Mouse (Mus musculus) embryonic facial prominence, embryonic 14.5 days (tissue): ENCODE data around the gene Pfn1. TPM values are rescaled to one million over a fixed set of nuclear protein-coding genes. Genes with fewer than 3 reads are reported as not detected.

Experiments
- ATAC-seq: fragments of 200-750 bp; cut with Nextera tagmentation; 2 replicates; pipeline ENCODE4 v1.8.0; 2017; ENCODE audit warnings: low read depth, moderate number of reproducible peaks, moderate TSS enrichment
- DNase-seq: peaks from one replicate; pipeline ENCODE4 v3.0.0-alpha.2; 2015; ENCODE audit warnings: low spot score
- H3K27ac ChIP-seq: fragments of 300-500 bp; sonication (generic); replicated peaks from 2 replicates; pipeline ENCODE4 v1.5.1; 2014; ENCODE audit warnings: low read depth, mild to moderate bottlenecking, low read length, moderate library complexity
- H3K27me3 ChIP-seq: fragments of 300-500 bp; sonication (generic); replicated peaks from 2 replicates; pipeline ENCODE4 v1.6.1; 2014; ENCODE audit warnings: low read length; ENCODE audit not compliant: control insufficient read depth, insufficient read depth
- H3K36me3 ChIP-seq: fragments of 300-500 bp; sonication (generic); 2 replicates; pipeline ENCODE4 v1.6.1; 2014; ENCODE audit warnings: low read length, mixed read lengths; ENCODE audit not compliant: control insufficient read depth, insufficient read depth
- H3K4me1 ChIP-seq: fragments of 300-500 bp; sonication (generic); 2 replicates; pipeline ENCODE4 v1.6.1; 2014; ENCODE audit warnings: antibody characterized with exemption, low read length; ENCODE audit not compliant: control insufficient read depth, insufficient read depth
- H3K4me2 ChIP-seq: fragments of 300-500 bp; sonication (generic); 2 replicates; pipeline ENCODE4 v1.6.1; 2014; ENCODE audit warnings: low read depth, mild to moderate bottlenecking, low read length, moderate library complexity, mixed read lengths
- H3K4me3 ChIP-seq: fragments of 300-500 bp; sonication (generic); 2 replicates; pipeline ENCODE4 v1.5.1; 2014; ENCODE audit warnings: low read depth, mild to moderate bottlenecking, low read length
- H3K9ac ChIP-seq: fragments of 300-500 bp; sonication (generic); 2 replicates; pipeline ENCODE4 v1.6.1; 2014; ENCODE audit warnings: low read depth, mild to moderate bottlenecking, low read length, moderate library complexity, mixed read lengths
- H3K9me3 ChIP-seq: fragments of 300-500 bp; sonication (generic); 2 replicates; pipeline ENCODE4 v1.6.1; 2016; ENCODE audit warnings: low read length; ENCODE audit not compliant: control insufficient read depth
- WGBS: fragments of 180-500 bp; shearing (Covaris S2); extraction: QIAGEN DNeasy Blood & Tissue Kit; methylation state at CpG from one replicate; pipeline ENCODE4 v1.1.7; 2014; 5-methylcytosine and 5-hydroxymethylcytosine counted together
- polyA plus RNA-seq: library from polyadenylated mRNA; unstranded; fragments of >200 nt; fragmentation: Nextera tagmentation; extraction: Ambion mirVana; gene quantifications from 2 replicates; pipeline ENCODE4 v1.2.1, GENCODE M21; 2014

Gene Pfn1
- polyA plus RNA-seq, 1 experiment from 2014 or later = 1,605 TPM

GRCm38 (mm10) chr11:70669582-70670345 is 15.3 kb upstream of the Pfn1 start:
- ATAC-seq = peak; percentile 15
- peak overlapping the region; percentile 96 for H3K27ac ChIP-seq
- H3K36me3 ChIP-seq = peaks cover 32% of the 10 kb centered on the region
- peak overlapping the region; percentile 62 for H3K4me3 ChIP-seq
- H3K4me2 ChIP-seq = peak overlapping the region; percentile 70
- no peaks in the 10 kb centered on the region for H3K27me3 ChIP-seq
- 1% methylated on average over 31 of the region's 31 CpGs for WGBS
- H3K9me3 ChIP-seq = no peaks in the 10 kb centered on the region
- peaks cover 10% of the 10 kb centered on the region for H3K4me1 ChIP-seq
- peak overlapping the region; percentile 74 for H3K9ac ChIP-seq
- DNase-seq = peak; percentile 92

DNA sequence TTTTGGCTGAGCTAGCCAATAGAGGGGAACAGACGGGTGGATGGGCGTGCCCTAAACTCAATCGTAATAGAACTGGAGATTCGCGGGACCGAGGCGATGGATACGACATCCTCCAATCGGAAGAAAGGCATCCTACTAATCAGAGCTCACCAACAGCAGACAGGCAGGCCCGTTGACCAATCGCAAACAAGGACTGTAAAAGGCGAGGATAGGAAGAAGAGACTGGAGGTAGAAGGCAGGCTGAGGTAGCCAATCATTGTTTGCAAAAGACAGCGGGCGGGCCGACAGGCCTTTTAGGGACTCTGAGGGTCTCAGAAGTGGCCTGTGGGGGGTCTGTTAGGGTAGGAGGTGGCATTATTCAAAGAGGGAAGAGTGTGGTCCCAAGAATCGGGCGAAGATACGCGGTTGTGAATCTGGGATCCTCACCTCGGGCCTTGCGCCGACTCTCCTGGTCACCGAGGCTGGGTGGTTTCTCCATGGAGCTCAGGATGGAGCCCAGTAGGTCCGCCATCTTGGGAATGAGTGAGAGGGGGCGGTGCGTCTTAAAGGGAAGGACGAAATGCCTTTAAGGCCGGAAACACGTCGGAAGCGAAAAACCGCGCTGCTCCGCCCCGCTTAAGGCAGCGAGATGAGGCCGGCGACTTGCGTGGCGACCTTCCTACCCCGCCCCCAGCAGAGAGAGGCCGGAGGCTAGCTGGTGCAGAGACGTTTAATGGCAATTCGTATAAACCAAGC is 14.5 kb upstream of the Pfn1 start, which contains the start of gene Spag7:
Gene Spag7, minus strand, starts transcription at position 646 of the 735 bp plus-strand sequence.
- H3K27me3 ChIP-seq = no peaks in the 10 kb centered on the region
- peaks cover 33% of the 10 kb centered on the region for H3K36me3 ChIP-seq
- H3K4me3 ChIP-seq = peak within 1 kb of the TSS; percentile 62
- peak within 1 kb of the TSS; percentile 96 for H3K27ac ChIP-seq
- peaks cover 10% of the 10 kb centered on the region for H3K4me1 ChIP-seq
- H3K9me3 ChIP-seq = no peaks in the 10 kb centered on the region
- H3K9ac ChIP-seq = peak within 1 kb of the TSS; percentile 74
- DNase-seq (peak; percentile 100), ATAC-seq (peak; percentile 96)
- peak within 1 kb of the TSS; percentile 70 for H3K4me2 ChIP-seq
- WGBS = under 1% methylated on average over 43 of the region's 44 CpGs

GRCm38 (mm10) chr11:70668335-70668770 is 13.9 kb upstream of the Pfn1 start:
- 1% methylated on average over 15 of the region's 15 CpGs for WGBS
- Histone ChIP-seq H3K9me3 (no peaks in the 10 kb centered on the region), H3K27me3 (no peaks in the 10 kb centered on the region), H3K36me3 (peaks cover 32% of the 10 kb centered on the region), H3K27ac (peak overlapping the region; percentile 77), H3K9ac (peak overlapping the region; percentile 65), H3K4me2 (peak overlapping the region; percentile 70), H3K4me1 (peaks cover 10% of the 10 kb centered on the region), H3K4me3 (peak overlapping the region; percentile 62)
- peak; percentile 59 for ATAC-seq
- DNase-seq = no peak

- WGBS = 48% methylated on average over 14 of the region's 14 CpGs
- Histone ChIP-seq H3K27me3 (no peaks in the 10 kb centered on the region), H3K9me3 (no peaks in the 10 kb centered on the region), H3K27ac (peak overlapping the region; percentile 77), H3K4me1 (peaks cover 10% of the 10 kb centered on the region), H3K36me3 (peaks cover 40% of the 10 kb centered on the region), H3K4me2 (peak overlapping the region; percentile 70), H3K4me3 (peak overlapping the region; percentile 62), H3K9ac (peak overlapping the region; percentile 65)
- ATAC-seq (no peak), DNase-seq (no peak)
Observed at GRCm38 (mm10) chr11:70667271-70668150, 13.1 kb upstream of the Pfn1 start.

DNA sequence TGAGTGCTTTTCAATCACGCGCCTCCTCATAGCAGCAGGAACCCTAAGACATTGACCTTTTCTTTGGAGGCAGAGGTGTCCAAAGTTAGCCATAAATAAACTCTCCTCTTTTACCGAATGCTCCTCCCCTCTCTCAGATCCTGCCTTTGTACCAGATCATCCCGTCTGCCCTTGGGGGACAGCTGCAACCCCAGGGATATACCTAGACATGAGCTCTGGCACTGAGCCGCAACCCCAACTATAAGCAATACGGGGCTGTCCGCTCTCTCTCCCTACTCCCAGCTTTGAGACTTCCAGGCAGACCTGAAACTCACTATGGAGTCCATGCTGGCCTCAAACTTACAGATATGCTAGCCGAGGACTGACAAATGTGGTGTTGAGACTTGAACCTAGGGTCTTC is 12.2 kb upstream of the Pfn1 start:
- ATAC-seq (no peak), DNase-seq (no peak)
- Histone ChIP-seq H3K27ac (no peak overlapping the region), H3K4me2 (no peak overlapping the region), H3K36me3 (peaks cover 48% of the 10 kb centered on the region), H3K4me3 (no peak overlapping the region), H3K9ac (no peak overlapping the region), H3K27me3 (no peaks in the 10 kb centered on the region), H3K9me3 (no peaks in the 10 kb centered on the region), H3K4me1 (peaks cover 10% of the 10 kb centered on the region)
- WGBS = 95% methylated on average over 8 of the region's 8 CpGs

DNA sequence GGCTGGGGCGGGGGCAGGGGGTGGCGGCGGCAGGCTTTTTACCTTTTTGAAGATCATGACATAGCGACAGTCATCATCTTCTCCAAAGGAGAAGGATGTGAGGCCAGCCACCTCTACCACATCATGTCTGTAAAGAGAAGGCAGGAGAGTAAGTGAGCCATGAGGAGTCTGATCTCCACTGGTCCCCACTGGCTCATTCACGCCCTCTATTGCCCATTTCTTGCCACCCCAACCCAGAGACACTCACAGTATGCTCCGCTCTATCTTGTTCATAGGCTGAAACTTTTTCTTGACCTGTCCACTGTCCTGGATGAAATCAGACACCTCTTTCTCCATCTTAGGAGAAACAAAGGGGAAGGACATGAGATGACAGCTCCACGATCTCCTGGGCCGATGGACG is 10.3 kb upstream of the Pfn1 start:
- ATAC-seq = no peak
- H3K9me3 ChIP-seq = no peaks in the 10 kb centered on the region
- no peak for DNase-seq
- H3K27ac ChIP-seq = no peak overlapping the region
- peaks cover 57% of the 10 kb centered on the region for H3K36me3 ChIP-seq
- no peak overlapping the region for H3K4me2 ChIP-seq
- no peaks in the 10 kb centered on the region for H3K27me3 ChIP-seq
- H3K4me1 ChIP-seq = peaks cover 6% of the 10 kb centered on the region
- no peak overlapping the region for H3K9ac ChIP-seq
- 92% methylated on average over 9 of the region's 9 CpGs for WGBS
- H3K4me3 ChIP-seq = no peak overlapping the region

- peaks cover 63% of the 10 kb centered on the region for H3K36me3 ChIP-seq
- 96% methylated on average over 5 of the region's 6 CpGs for WGBS
- H3K4me2 ChIP-seq = no peak overlapping the region
- H3K27ac ChIP-seq = no peak overlapping the region
- DNase-seq (no peak), ATAC-seq (no peak)
- H3K27me3 ChIP-seq = no peaks in the 10 kb centered on the region
- H3K9me3 ChIP-seq = no peaks in the 10 kb centered on the region
- H3K4me1 ChIP-seq = peaks cover 7% of the 10 kb centered on the region
- no peak overlapping the region for H3K9ac ChIP-seq
- no peak overlapping the region for H3K4me3 ChIP-seq
Observed at GRCm38 (mm10) chr11:70663957-70664356, 9.5 kb upstream of the Pfn1 start.

DNA sequence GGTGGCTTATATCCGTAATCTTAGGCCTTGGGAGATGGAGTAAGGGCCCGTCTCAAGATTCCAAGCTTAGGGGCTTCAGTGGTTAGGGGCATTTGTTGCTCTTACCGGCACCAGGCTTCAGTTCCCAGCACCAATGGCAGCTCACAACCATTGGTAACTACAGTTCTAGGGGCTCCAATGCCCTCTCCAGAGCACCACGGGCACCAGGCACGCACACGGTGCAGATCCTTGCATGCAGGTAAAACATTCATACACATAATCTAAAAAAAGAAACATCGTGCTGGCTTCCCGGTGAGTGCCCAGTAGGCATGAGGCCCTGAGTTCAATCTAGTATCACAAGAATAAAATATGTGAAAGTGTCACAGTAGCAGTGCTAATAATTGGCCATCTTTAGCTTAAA is 8.7 kb upstream of the Pfn1 start:
- H3K27me3 ChIP-seq = no peaks in the 10 kb centered on the region
- H3K9me3 ChIP-seq = no peaks in the 10 kb centered on the region
- H3K4me2 ChIP-seq = no peak overlapping the region
- H3K36me3 ChIP-seq = peaks cover 63% of the 10 kb centered on the region
- H3K9ac ChIP-seq = no peak overlapping the region
- no peak overlapping the region for H3K27ac ChIP-seq
- no peak for DNase-seq
- no peak overlapping the region for H3K4me3 ChIP-seq
- ATAC-seq = no peak
- 90% methylated on average over 8 of the region's 8 CpGs for WGBS
- peaks cover 14% of the 10 kb centered on the region for H3K4me1 ChIP-seq
